Mouse (Mus musculus) spleen, postnatal 4 days (tissue): ENCODE results near the gene Ddc.

Experiments used
- DNase-seq, 2 experiments: peaks; one replicate each; pipeline ENCODE4 v3.0.0; 2022; ENCODE audit warnings: low spot score in 2 of 2

The Ddc gene

GRCm38 (mm10) chr11:11849513-11850311 lies 48.2 kb downstream of the Ddc start:
- no peak for DNase-seq

GRCm38 (mm10) chr11:11848467-11848866 lies 49.5 kb downstream of the Ddc start:
- DNase-seq: no peak

GRCm38 (mm10) chr11:11845044-11845443 lies 52.9 kb downstream of the Ddc start:
- no peak for DNase-seq

GRCm38 (mm10) chr11:11844367-11844971 lies 53.5 kb downstream of the Ddc start:
- no peak for DNase-seq

- no peak for DNase-seq
Observed at GRCm38 (mm10) chr11:11841590-11841989, 56.4 kb downstream of the Ddc start.

- no peak for DNase-seq
Observed at GRCm38 (mm10) chr11:11840746-11841145, 57.2 kb downstream of the Ddc start.

GRCm38 (mm10) chr11:11839874-11840273 lies 58.1 kb downstream of the Ddc start:
- DNase-seq: no peak

GRCm38 (mm10) chr11:11837384-11837783 lies 60.6 kb downstream of the Ddc start:
- no peak for DNase-seq

GRCm38 (mm10) chr11:11836713-11837370 lies 61.1 kb downstream of the Ddc start:
- peak; percentile 48 to 68 for DNase-seq

GRCm38 (mm10) chr11:11836262-11836661 lies 61.7 kb downstream of the Ddc start:
- DNase-seq: no peak

- no peak for DNase-seq
Observed at GRCm38 (mm10) chr11:11835791-11836190, 62.2 kb downstream of the Ddc start.

GRCm38 (mm10) chr11:11835361-11835760 lies 62.6 kb downstream of the Ddc start:
- no peak for DNase-seq

GRCm38 (mm10) chr11:11833100-11833499 lies 64.8 kb downstream of the Ddc start:
- DNase-seq: no peak

- no peak for DNase-seq
Observed at GRCm38 (mm10) chr11:11832755-11833084, 65.2 kb downstream of the Ddc start.

GRCm38 (mm10) chr11:11831940-11832754 lies 65.8 kb downstream of the Ddc start:
- no peak for DNase-seq

- DNase-seq: no peak
Observed at GRCm38 (mm10) chr11:11831526-11831925, 66.4 kb downstream of the Ddc start.

GRCm38 (mm10) chr11:11830884-11831495 lies 67.0 kb downstream of the Ddc start:
- DNase-seq: no peak

GRCm38 (mm10) chr11:11829161-11830000 lies 68.6 kb downstream of the Ddc start:
- DNase-seq: no peak

- DNase-seq: no peak
Observed at GRCm38 (mm10) chr11:11828761-11829160, 69.2 kb downstream of the Ddc start.

GRCm38 (mm10) chr11:11828251-11828650 lies 69.7 kb downstream of the Ddc start:
- no peak for DNase-seq

- no peak for DNase-seq
Observed at GRCm38 (mm10) chr11:11826475-11826874, 71.5 kb downstream of the Ddc start.
